Mouse (Mus musculus) heart, adult 11 months (tissue): ENCODE results near the gene Pxk.
A peak's percentile ranks its signal among the peaks of the same experiment; 100 is the strongest.
"Not testable (repeated sequence)": the region's sequence is repeated elsewhere in the genome, so short reads cannot be mapped to it uniquely, and the experiment has no call there.

Experiments used
- DNase-seq: peaks from one replicate; pipeline ENCODE4 v3.0.0; 2022

The Pxk gene

DNA sequence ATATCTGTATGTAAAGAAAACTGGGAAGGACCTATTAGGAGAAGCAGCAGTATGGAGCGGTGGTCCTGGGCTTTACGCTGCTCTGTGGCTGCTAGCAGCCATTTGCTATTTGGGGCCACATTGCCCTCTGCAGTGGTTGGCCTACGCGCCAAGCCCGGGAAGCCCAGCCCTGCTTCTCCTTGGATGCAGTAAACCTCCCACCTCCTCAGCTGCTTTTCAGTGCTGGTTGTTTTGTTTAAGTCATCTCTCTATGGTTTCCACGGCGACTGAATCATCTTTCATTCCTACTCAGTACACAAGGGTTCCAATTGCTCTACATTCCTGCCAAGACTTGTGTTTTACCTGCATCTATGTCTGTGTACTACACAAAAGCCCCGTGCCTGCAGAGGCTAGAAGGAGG lies 50.8 kb downstream of the Pxk start:
- DNase-seq = no peak

DNA sequence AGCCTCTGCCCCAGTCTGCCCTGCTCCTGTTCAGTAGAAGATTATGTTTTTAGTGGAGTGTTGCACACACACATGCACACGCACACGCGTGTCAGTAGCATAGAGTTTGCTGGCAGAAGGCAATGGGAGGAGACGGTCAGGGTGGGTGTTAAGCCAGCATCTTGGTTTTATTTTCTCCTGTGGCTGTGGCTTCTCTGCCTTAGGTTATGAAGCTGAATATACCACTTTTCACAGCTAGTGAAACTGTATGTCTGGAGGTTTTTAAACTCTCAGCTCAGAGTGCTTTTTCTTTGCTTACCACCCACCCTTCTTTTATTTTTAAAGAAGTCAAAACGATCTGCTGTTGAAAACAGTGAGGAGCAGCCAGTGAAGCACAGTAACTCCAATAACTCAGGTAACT lies 53.7 kb downstream of the Pxk start:
- no peak for DNase-seq

GRCm38 (mm10) chr14:8154072-8154471 lies 56.1 kb downstream of the Pxk start:
- peak; percentile 70 for DNase-seq

GRCm38 (mm10) chr14:8156947-8157346 lies 58.9 kb downstream of the Pxk start:
- DNase-seq = no peak

GRCm38 (mm10) chr14:8158721-8159120 lies 60.7 kb downstream of the Pxk start:
- DNase-seq = no peak

GRCm38 (mm10) chr14:8159141-8159540 lies 61.1 kb downstream of the Pxk start:
- DNase-seq = no peak

DNA sequence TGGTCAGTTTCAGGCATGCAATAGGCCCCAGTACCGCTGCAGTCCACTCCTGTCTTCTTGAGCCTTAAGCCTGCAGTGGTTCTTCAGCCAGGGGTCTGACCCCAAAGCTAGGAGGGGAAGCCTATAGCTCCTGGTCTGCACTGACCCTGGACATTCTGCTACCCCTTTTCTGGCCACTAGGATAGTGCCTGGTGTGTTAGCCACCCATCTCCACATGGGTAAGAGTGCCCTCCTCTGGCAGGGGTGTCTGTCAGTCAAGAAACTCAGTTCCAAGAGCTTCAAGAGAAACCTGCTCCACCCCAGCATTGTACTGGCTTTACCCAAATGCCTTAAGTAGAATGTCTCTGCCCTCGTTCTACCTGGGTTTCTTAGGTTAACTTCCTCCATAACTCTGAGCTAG lies 63.8 kb downstream of the Pxk start:
- peak; percentile 90 for DNase-seq

DNA sequence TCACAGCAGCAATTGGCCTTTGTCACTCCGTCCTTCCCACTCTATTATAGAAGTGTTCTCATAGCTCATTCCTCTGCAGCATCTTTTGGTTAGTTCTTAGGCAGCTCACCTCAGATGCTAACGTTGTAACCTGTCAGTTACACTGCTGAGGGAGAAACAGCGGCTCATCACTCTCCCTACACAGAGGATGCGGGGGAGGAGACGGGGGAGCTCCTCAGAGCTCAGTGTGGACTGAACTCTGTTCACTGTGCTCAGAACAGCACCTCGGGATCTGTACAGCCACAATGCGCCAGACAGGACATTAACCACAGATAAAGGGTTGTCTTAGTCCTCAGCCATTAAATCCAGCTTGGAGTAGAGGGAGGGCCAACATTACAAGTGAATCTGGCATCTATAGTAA lies 66.5 kb downstream of the Pxk start:
- peak; percentile 78 for DNase-seq

DNA sequence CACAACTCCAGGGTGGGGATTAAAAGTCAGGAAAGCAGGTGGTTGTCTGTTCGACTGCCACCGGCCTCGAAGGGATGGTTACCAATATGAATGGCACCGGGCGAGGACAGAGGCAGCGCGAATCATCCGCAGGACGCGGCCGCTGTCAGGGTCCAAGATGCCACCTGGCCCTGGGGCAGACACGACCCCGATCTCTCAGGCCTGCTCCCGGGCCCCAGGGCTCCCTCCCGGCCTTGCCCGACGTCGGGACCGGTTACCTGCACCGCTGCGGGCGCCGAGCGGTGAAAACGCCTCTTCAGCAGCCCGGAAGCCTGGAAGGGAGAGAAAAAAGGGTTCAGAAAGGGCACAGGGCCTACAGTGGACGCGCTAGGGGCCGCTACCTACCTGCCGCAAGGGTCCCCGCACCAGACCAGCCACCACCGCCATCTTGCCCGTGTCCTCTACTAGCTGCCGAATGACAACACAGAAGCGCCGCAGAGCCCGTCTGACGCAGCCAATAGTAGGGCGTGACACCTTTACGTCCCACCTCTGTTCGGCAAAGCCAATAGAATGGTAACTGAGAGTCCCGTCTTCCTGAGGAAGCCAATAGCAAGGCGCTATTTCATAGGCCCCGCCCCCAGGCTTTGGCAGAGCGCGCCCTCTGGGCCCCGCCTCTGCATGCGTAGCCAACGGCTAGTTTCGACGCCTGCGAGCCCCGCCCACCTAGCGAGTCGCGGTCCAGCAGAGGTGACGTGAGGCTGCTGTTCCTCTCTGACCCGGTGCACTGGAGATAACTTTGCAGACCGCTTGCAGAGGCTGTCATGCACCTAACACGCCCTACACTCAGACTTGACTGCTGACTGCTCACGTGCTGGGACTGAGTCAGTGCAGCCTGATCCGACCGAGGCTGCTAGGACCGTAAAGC lies 74.7 kb downstream of the Pxk start, which contains the start of gene Pdhb:
Gene Pdhb, minus strand, starts transcription at position 519 of the 904 bp plus-strand sequence.
- DNase-seq = peak; percentile 100

GRCm38 (mm10) chr14:8173542-8174250 lies 75.7 kb downstream of the Pxk start:
- not testable (repeated sequence) for DNase-seq

DNA sequence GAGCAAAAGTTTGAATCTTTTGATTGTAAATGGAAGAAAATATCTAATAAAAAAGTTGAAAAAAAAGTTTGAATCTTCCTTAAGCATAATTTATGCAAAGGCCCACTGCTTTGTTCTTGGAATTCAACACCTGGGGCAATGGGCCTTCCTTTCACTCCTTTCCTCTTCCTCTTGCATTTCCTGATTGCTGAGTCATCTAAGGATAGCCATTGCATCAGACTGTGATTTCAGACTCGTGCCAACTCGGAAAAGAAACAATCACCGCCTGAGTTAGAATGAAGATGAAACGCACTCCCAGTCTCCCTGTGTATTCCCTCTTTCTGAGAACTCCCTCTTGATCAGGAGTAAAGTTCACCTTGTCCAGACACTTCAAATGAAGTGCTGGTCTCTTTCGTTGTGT lies 76.6 kb downstream of the Pxk start:
- DNase-seq = no peak

DNA sequence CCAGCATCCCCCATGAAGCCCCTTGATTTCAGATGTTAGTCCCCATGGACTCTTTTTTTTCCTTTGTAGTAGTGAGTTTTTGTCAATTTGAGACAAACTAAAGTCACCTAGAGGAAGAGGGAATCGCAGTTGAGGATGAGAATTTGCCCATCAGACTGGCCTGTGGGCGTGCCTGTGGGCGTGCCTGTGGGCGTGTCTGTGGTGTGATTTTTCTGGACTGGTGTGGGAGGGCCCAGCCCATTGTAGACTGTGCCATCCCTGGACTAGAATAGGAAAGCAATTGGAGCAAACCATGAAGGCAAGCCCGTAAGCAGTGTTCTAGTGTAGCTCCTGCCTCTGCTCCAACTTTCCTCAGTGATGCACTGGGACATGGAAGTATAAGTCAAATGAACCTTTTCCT lies 78.2 kb downstream of the Pxk start:
- no peak for DNase-seq

DNA sequence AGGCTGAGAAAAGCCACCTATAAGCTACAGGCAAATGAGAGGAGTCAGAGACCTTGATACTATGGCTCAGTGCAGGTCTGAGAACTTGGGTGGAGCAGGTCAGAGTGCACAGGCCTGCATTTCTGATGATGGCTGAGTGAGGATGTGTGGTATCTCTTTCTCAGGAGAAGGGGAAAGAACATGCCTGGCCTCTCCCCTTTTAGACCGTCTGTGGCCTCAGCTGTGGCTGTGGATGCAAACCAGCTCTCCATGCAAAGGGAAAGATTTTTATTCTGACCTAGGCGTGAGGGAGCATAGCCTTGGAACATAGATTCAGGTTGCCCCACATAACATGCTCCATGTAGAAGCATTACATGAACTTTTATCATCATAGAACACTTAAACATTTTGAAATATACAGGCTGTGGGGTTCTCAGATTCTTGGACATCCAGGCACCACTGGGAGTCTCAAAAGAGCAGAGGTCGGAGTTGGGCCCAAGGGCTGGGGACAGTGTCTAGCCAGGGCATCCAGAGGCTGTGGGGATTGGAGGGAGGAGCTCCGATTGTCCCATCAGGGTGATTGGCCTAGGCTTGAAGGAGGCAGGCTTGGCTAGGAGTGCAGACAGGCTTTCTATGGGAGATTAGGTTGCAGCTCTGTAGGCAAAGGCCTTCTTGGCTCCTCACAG lies 82.5 kb downstream of the Pxk start:
- DNase-seq = peak; percentile 63

DNA sequence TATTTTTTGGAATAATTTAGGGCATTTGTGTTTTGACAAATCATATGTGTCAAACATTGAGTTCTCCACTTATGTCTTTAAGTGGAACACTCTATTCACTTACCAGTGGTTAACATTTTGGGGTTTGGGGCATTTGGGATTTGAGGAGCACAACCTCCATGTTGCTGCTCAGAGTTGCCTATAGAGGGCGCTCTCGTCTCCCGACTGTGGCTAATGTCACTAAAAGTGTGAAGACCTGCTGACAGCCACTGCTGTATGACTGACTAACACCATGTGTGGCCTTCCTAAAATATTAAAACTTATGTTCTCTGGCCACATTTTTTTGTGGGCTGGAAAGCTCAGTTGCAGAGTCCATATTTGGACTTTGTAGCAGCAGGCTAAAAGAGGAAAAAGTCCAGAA lies 85.3 kb downstream of the Pxk start:
- peak; percentile 50 for DNase-seq

- peak; percentile 64 for DNase-seq
Measured at GRCm38 (mm10) chr14:8186278-8187045, 88.5 kb downstream of the Pxk start.

GRCm38 (mm10) chr14:8190556-8190955 lies 92.5 kb downstream of the Pxk start:
- DNase-seq = peak; percentile 51

DNA sequence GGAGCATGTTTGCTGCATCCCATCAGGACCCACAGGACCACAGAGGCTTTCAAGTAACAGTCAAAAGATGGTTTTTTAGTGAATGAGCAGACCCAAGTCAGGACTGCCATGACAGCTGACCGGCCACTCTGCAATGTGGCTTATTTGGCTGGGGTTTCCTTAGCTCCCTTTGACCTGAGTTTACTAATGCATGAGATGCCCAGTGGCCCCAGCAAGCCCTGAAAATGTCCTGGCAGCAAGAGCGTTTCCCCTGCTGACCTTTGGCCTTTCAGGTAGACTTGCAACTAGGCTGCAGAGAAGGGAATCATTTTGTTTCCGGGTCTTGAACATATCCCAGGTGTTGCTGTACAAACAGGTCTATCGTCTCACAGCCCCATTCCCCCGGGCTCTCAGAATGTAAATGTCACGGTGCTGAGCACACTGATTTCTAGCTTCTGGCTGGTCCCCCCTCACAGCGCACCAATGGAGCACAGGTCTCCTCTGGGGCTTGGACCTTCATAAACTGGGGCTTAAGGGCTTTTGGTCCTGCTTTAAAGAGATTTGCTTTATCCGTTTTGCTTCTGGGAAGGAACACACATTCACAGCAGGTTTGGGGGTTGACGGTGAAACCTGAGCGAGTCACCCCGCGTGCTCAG lies 93.4 kb downstream of the Pxk start:
- DNase-seq = peak; percentile 75

- peak; percentile 53 for DNase-seq
Measured at GRCm38 (mm10) chr14:8192727-8193126, 94.7 kb downstream of the Pxk start.

DNA sequence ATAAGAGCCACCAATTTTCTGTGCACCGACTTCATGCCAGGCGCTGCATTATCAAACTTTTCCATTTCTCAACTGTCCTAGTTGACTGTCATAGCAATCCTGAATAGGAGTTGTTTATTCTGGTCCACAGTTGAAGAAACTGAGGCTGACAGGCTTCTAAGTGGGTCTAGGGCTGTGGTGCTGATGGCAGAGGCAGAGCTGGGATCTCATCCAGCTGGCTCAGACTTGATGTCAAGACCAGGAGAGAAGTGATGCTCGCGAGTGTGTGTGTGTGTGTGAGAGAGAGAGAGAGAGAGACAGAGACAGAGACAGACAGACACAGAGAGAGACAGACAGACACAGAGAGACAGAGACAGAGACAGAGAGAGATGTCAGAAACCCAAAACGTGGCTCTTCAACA lies 102.8 kb downstream of the Pxk start:
- peak; percentile 61 for DNase-seq

- peak; percentile 75 for DNase-seq
Measured at GRCm38 (mm10) chr14:8201715-8202114, 103.7 kb downstream of the Pxk start.

DNA sequence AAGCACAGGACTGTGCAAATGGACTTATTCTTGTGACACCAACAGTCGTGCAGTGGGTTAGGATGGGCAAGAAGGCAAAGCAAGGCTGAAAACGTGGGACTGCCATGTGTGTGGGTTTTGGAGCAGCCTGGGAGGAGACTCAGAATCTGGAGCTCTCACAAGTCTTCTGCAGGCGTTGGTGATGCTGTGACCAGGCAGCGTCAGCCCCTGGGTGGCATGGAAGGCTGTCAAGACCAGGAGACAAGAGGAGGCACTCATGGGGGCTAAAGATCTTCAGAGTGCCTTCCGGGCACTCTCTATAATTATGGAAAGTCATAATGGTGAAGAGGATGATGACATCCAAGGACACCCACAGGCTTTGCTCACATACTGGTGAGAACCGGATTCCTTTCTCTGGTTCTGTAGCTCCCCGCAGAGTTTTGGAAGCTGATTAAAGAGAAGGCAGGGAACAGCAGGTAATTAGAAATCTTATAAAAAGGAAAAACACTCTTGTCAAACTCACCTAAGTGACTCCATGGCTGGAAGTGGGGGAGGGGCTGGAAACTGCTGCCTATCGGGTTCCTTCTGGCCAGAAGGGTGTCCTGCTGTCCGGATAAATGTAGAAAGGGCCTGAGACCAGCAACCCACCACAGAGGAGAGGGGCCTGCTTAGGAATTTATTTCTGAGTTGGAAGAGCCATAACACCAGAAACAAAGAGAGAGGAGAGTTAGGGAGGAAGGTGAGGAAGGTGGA lies 108.3 kb downstream of the Pxk start:
- DNase-seq = peak; percentile 67
